Mouse (Mus musculus): Measurements from ENCODE around the gene Rmi2. TPM values are rescaled to one million over a fixed set of nuclear protein-coding genes. Genes with fewer than 3 reads are reported as not detected.
A peak's percentile ranks its signal among the peaks of the same experiment; 100 is the strongest.

Rmi2 gene
- polyA plus RNA-seq (2015; fragmentation: Nextera tagmentation; extraction: Ambion mirVana) = 0.70 and 0.74 TPM in 2 replicates

- H3K4me3 ChIP-seq (ENCODE audit: low read length) = peak within 1 kb of the TSS; percentile 86
- H3K9me3 ChIP-seq (ENCODE audit: control insufficient read depth, low read length) = no peaks in the 10 kb centered on the region
- peak within 1 kb of the TSS; percentile 17; the same call in 1 of the 2 replicates for H3K27ac ChIP-seq (ENCODE audit: low read depth, low read length)
- H3K36me3 ChIP-seq (ENCODE audit: control insufficient read depth, insufficient read depth, low read length) = no peaks in the 10 kb centered on the region
- H3K4me1 ChIP-seq (ENCODE audit: control insufficient read depth, insufficient read depth, low read depth, low read length) = peaks cover 6% of the 10 kb centered on the region
- peak within 1 kb of the TSS; percentile 99 for H3K4me2 ChIP-seq (ENCODE audit: low read length)
- under 1% methylated on average over 41 of the region's 69 CpGs for WGBS
- H3K9ac ChIP-seq (ENCODE audit: low read depth, low read length) = peak within 1 kb of the TSS; percentile 69
- ATAC-seq = peak; percentile 96
- no peaks in the 10 kb centered on the region for H3K27me3 ChIP-seq (replicated peaks; ENCODE audit: control insufficient read depth, insufficient read depth, low read length)
These were observed at the start of gene Rmi2 for GRCm38 (mm10) chr16:10834911-10835587. Gene Rmi2, plus strand, starts transcription at chr16:10835059.

- peak within 1 kb of the TSS; percentile 79 for H3K4me3 ChIP-seq (ENCODE audit: low read length)
- peaks cover 12% of the 10 kb centered on the region for H3K4me1 ChIP-seq (ENCODE audit: control insufficient read depth, insufficient read depth, low read depth, low read length)
- H3K9me3 ChIP-seq (ENCODE audit: control insufficient read depth, low read length) = no peaks in the 10 kb centered on the region
- no peaks in the 10 kb centered on the region for H3K27me3 ChIP-seq (replicated peaks; ENCODE audit: control insufficient read depth, insufficient read depth, low read length)
- under 1% methylated on average over 55 of the region's 59 CpGs for WGBS
- H3K27ac ChIP-seq (ENCODE audit: low read depth, low read length) = peak within 1 kb of the TSS; percentile 96
- H3K9ac ChIP-seq (ENCODE audit: low read depth, low read length) = peak within 1 kb of the TSS; percentile 86
- peak; percentile 92 for ATAC-seq
- no peaks in the 10 kb centered on the region for H3K36me3 ChIP-seq (ENCODE audit: control insufficient read depth, insufficient read depth, low read length)
- H3K4me2 ChIP-seq (ENCODE audit: low read length) = peak within 1 kb of the TSS; percentile 99
These were observed 49.3 kb upstream of the Rmi2 start, which contains the start of gene Socs1 for GRCm38 (mm10) chr16:10785371-10786231. Gene Socs1, minus strand, starts transcription at chr16:10785536.

- 1% methylated on average over 9 of the region's 9 CpGs for WGBS
- no peaks in the 10 kb centered on the region for H3K27me3 ChIP-seq (replicated peaks; ENCODE audit: control insufficient read depth, insufficient read depth, low read length)
- no peaks in the 10 kb centered on the region for H3K9me3 ChIP-seq (ENCODE audit: control insufficient read depth, low read length)
- ATAC-seq = peak; percentile 40
- H3K9ac ChIP-seq (ENCODE audit: low read depth, low read length) = peak overlapping the region; percentile 86
- H3K4me3 ChIP-seq (ENCODE audit: low read length) = peak overlapping the region; percentile 79
- peak overlapping the region; percentile 99 for H3K4me2 ChIP-seq (ENCODE audit: low read length)
- H3K4me1 ChIP-seq (ENCODE audit: control insufficient read depth, insufficient read depth, low read depth, low read length) = peaks cover 12% of the 10 kb centered on the region
- H3K27ac ChIP-seq (ENCODE audit: low read depth, low read length) = peak overlapping the region; percentile 96
- H3K36me3 ChIP-seq (ENCODE audit: control insufficient read depth, insufficient read depth, low read length) = no peaks in the 10 kb centered on the region
These were observed 48.6 kb upstream of the Rmi2 start for GRCm38 (mm10) chr16:10786288-10786687.

GRCm38 (mm10) chr16:10786782-10787547 is 47.9 kb upstream of the Rmi2 start:
- no peak for ATAC-seq
- H3K9ac ChIP-seq (ENCODE audit: low read depth, low read length) = no peak overlapping the region
- no peaks in the 10 kb centered on the region for H3K36me3 ChIP-seq (ENCODE audit: control insufficient read depth, insufficient read depth, low read length)
- no peaks in the 10 kb centered on the region for H3K9me3 ChIP-seq (ENCODE audit: control insufficient read depth, low read length)
- peaks cover 12% of the 10 kb centered on the region for H3K4me1 ChIP-seq (ENCODE audit: control insufficient read depth, insufficient read depth, low read depth, low read length)
- WGBS = 55% methylated on average over 4 of the region's 4 CpGs
- no peak overlapping the region; the same call in 1 of the 2 replicates for H3K4me2 ChIP-seq (ENCODE audit: low read length)
- H3K4me3 ChIP-seq (ENCODE audit: low read length) = no peak overlapping the region
- 0 out of 2 replicates have a peak overlapping the region, but pooled peaks have one; percentile 96 for H3K27ac ChIP-seq (ENCODE audit: low read depth, low read length)
- H3K27me3 ChIP-seq (replicated peaks; ENCODE audit: control insufficient read depth, insufficient read depth, low read length) = no peaks in the 10 kb centered on the region

- WGBS = 80% methylated on average over 7 of the region's 7 CpGs
- H3K9ac ChIP-seq (ENCODE audit: low read depth, low read length) = no peak overlapping the region
These were observed 47.3 kb upstream of the Rmi2 start for GRCm38 (mm10) chr16:10787548-10788058.

GRCm38 (mm10) chr16:10788271-10788670 is 46.6 kb upstream of the Rmi2 start, which contains the start of gene Tnp2:
Gene Tnp2, minus strand, starts transcription at chr16:10788660.
- H3K9me3 ChIP-seq (ENCODE audit: control insufficient read depth, low read length) = no peaks in the 10 kb centered on the region
- peaks cover 8% of the 10 kb centered on the region for H3K4me1 ChIP-seq (ENCODE audit: control insufficient read depth, insufficient read depth, low read depth, low read length)
- H3K4me2 ChIP-seq (ENCODE audit: low read length) = no peak within 1 kb of the TSS
- no peak within 1 kb of the TSS for H3K27ac ChIP-seq (ENCODE audit: low read depth, low read length)
- H3K9ac ChIP-seq (ENCODE audit: low read depth, low read length) = no peak within 1 kb of the TSS
- H3K4me3 ChIP-seq (ENCODE audit: low read length) = no peak within 1 kb of the TSS
- no peaks in the 10 kb centered on the region for H3K36me3 ChIP-seq (ENCODE audit: control insufficient read depth, insufficient read depth, low read length)
- WGBS = 55% methylated on average over 16 of the region's 16 CpGs
- H3K27me3 ChIP-seq (replicated peaks; ENCODE audit: control insufficient read depth, insufficient read depth, low read length) = no peaks in the 10 kb centered on the region
- ATAC-seq = no peak

More at GRCm38 (mm10) chr16:10787548-10788058, 47.3 kb upstream of the Rmi2 start:
- no peaks in the 10 kb centered on the region for H3K9me3 ChIP-seq (ENCODE audit: control insufficient read depth, low read length)
- no peak overlapping the region for H3K4me3 ChIP-seq (ENCODE audit: low read length)
- no peaks in the 10 kb centered on the region for H3K36me3 ChIP-seq (ENCODE audit: control insufficient read depth, insufficient read depth, low read length)
- ATAC-seq = no peak
- no peak overlapping the region for H3K27ac ChIP-seq (ENCODE audit: low read depth, low read length)
- H3K27me3 ChIP-seq (replicated peaks; ENCODE audit: control insufficient read depth, insufficient read depth, low read length) = no peaks in the 10 kb centered on the region
- H3K4me1 ChIP-seq (ENCODE audit: control insufficient read depth, insufficient read depth, low read depth, low read length) = peaks cover 8% of the 10 kb centered on the region
- H3K4me2 ChIP-seq (ENCODE audit: low read length) = no peak overlapping the region

- Histone ChIP-seq H3K9me3 (ENCODE audit: control insufficient read depth, low read length) (no peaks in the 10 kb centered on the region), H3K4me3 (ENCODE audit: low read length) (no peak overlapping the region), H3K9ac (ENCODE audit: low read depth, low read length) (no peak overlapping the region), H3K27ac (ENCODE audit: low read depth, low read length) (no peak overlapping the region), H3K36me3 (ENCODE audit: control insufficient read depth, insufficient read depth, low read length) (no peaks in the 10 kb centered on the region), H3K4me1 (ENCODE audit: control insufficient read depth, insufficient read depth, low read depth, low read length) (peaks cover 6% of the 10 kb centered on the region), H3K4me2 (ENCODE audit: low read length) (no peak overlapping the region), H3K27me3 (replicated peaks; ENCODE audit: control insufficient read depth, insufficient read depth, low read length) (no peaks in the 10 kb centered on the region)
- 61% methylated on average over 4 of the region's 4 CpGs for WGBS
- ATAC-seq = no peak
These were observed 46.0 kb upstream of the Rmi2 start for GRCm38 (mm10) chr16:10788866-10789265.

GRCm38 (mm10) chr16:10790702-10791101 is 44.2 kb upstream of the Rmi2 start, which contains the start of gene Prm3:
Gene Prm3, minus strand, starts transcription at chr16:10790914.
- Histone ChIP-seq H3K4me2 (ENCODE audit: low read length) (no peak within 1 kb of the TSS), H3K27ac (ENCODE audit: low read depth, low read length) (no peak within 1 kb of the TSS), H3K4me1 (ENCODE audit: control insufficient read depth, insufficient read depth, low read depth, low read length) (peaks cover 4% of the 10 kb centered on the region), H3K27me3 (replicated peaks; ENCODE audit: control insufficient read depth, insufficient read depth, low read length) (no peaks in the 10 kb centered on the region), H3K4me3 (ENCODE audit: low read length) (no peak within 1 kb of the TSS), H3K36me3 (ENCODE audit: control insufficient read depth, insufficient read depth, low read length) (no peaks in the 10 kb centered on the region), H3K9me3 (ENCODE audit: control insufficient read depth, low read length) (no peaks in the 10 kb centered on the region), H3K9ac (ENCODE audit: low read depth, low read length) (no peak within 1 kb of the TSS)
- 84% methylated on average over 9 of the region's 9 CpGs for WGBS
- no peak for ATAC-seq

Measured in hindbrain, embryonic 16.5 days (tissue).